Mouse (Mus musculus): Measurements from ENCODE around the gene Dock1. TPM values are rescaled to one million over a fixed set of nuclear protein-coding genes. Genes with fewer than 3 reads are reported as not detected.

The Dock1 gene
- polyA plus RNA-seq, 1 experiment = 1.2 TPM

DNA sequence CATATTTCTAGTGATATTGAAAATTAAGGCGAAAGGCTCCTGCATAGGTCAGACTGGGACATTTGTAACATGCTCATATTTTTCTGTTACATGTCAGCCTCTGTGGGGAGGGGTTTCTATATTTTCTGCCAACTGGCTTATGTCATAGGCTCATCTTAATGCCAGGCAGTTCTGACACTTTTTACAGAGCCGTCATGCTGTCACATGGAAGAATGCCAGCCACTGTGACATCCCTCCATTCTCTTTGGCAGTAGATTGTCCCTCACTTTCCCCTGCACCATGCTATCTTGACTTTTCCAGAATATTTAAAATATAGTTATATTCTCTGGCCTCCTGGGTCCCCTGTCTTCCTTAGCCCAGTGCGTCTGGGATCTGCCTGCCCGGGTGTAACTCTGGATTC is 172.3 kb downstream of the Dock1 start:
- Histone ChIP-seq H3K36me3 (replicated peaks; ENCODE audit: low read length) (no peaks in the 10 kb centered on the region), H3K4me3 (replicated peaks) (no peak overlapping the region), H3K4me1 (peaks cover 24% of the 10 kb centered on the region), H3K27me3 (replicated peaks) (no peaks in the 10 kb centered on the region), H3K9me3 (no peaks in the 10 kb centered on the region)
- TF ChIP-seq FLI1 (IDR thresholded peaks at IDR 0.05; ENCODE audit: low read length) (no peak), GATA1 (IDR thresholded peaks at IDR 0.05; ENCODE audit: borderline replicate concordance, low read length) (no peak)

DNA sequence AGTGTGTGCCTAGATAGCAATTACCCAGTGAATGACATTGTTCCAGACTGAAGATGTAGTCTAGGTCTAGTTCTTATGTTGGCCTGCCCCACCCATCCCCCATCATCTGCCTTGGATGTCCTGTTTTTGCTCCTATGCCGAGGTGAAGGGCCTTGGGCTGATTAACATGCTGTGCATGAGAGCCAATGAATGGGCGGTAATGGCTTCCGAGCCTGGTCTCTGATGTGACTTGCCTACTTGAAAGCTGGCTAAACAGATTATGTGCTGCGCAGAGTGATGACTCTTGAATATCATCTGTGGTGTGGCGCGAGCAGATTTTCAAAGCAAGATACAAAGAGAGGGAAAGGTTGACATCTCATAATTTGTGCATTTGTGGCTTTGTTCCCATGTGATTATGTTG is 191.5 kb downstream of the Dock1 start:
- TF ChIP-seq GATA1 (IDR thresholded peaks at IDR 0.05; ENCODE audit: borderline replicate concordance, low read length) (no peak), FLI1 (IDR thresholded peaks at IDR 0.05; ENCODE audit: low read length) (no peak)
- H3K4me3 ChIP-seq (replicated peaks) = no peak overlapping the region
- H3K9me3 ChIP-seq = no peaks in the 10 kb centered on the region
- peaks cover 19% of the 10 kb centered on the region for H3K36me3 ChIP-seq (replicated peaks; ENCODE audit: low read length)
- H3K4me1 ChIP-seq = no peaks in the 10 kb centered on the region; the same call in 1 of the 2 replicates
- no peaks in the 10 kb centered on the region for H3K27me3 ChIP-seq (replicated peaks)

DNA sequence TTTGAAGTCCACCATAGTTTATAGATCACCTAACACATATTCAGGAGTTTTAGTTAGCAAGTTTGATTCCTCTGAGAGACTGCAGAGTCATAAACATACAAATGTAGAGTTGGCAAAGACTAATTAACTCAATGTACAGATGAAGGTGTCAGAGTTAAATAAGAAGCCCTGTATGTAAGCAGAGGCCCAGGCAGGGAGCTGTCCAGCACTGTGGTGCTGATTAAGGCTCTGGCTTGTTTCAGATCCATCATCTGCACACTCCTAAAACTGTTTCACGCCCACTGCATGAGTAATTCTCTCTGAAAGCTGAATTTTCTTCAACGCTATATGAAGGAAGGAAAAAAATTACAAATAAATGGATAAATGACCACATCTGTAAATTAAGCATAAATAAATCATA is 193.7 kb downstream of the Dock1 start:
- no peaks in the 10 kb centered on the region for H3K27me3 ChIP-seq (replicated peaks)
- no peaks in the 10 kb centered on the region for H3K9me3 ChIP-seq
- peaks cover 14% of the 10 kb centered on the region for H3K36me3 ChIP-seq (replicated peaks; ENCODE audit: low read length)
- H3K4me1 ChIP-seq = no peaks in the 10 kb centered on the region; the same call in 1 of the 2 replicates
- no peak overlapping the region for H3K4me3 ChIP-seq (replicated peaks)
- TF ChIP-seq GATA1 (IDR thresholded peaks at IDR 0.05; ENCODE audit: borderline replicate concordance, low read length) (no peak), FLI1 (IDR thresholded peaks at IDR 0.05; ENCODE audit: low read length) (no peak)

DNA sequence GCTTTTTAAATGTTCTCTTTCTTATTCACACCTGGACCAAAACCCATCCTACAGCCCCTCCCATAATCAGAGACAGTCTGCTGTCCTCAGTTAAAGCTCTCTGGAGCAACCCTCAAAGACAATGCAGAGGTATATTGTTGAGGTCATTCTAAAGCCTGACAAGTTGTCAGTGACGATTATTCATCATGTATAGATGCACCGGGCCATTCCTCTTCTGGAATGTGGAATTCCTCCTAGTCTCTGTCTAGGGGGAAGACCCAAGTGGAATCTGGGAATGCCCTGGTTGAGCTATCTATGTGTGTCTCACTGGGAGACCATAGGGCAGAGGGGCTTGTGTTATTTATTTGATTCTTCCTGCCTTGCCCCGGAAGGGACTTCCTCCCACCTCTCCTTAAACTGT is 202.1 kb downstream of the Dock1 start:
- no peak overlapping the region for H3K4me3 ChIP-seq (replicated peaks)
- TF ChIP-seq GATA1 (IDR thresholded peaks at IDR 0.05; ENCODE audit: borderline replicate concordance, low read length) (no peak), FLI1 (IDR thresholded peaks at IDR 0.05; ENCODE audit: low read length) (no peak)
- 0 out of 2 replicates have a peak, but pooled peaks cover 3% of the 10 kb centered on the region for H3K9me3 ChIP-seq
- H3K27me3 ChIP-seq (replicated peaks) = no peaks in the 10 kb centered on the region
- no peaks in the 10 kb centered on the region for H3K4me1 ChIP-seq
- peaks cover 33% of the 10 kb centered on the region for H3K36me3 ChIP-seq (replicated peaks; ENCODE audit: low read length)

DNA sequence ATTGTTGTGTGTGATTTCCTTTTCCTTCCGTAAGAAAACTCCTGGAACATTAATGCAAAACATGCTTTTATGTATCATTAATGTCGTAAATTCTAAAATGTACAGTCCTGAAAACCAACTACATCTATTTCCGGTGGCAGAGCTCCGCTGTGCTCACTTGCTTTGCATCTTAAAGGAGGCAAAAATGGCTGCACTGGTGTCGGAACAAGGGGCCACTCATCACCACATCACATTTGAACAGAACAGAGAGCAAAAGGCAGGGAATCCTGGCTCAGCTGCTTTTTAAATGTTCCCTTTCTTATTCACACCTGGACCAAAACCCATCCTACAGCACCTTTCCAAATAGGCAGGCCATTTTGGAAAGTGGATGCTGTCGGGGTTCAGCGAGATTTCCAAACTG is 202.5 kb downstream of the Dock1 start:
- Histone ChIP-seq H3K36me3 (replicated peaks; ENCODE audit: low read length) (peaks cover 36% of the 10 kb centered on the region), H3K27me3 (replicated peaks) (no peaks in the 10 kb centered on the region), H3K4me1 (no peaks in the 10 kb centered on the region), H3K9me3 (0 out of 2 replicates have a peak, but pooled peaks cover 3% of the 10 kb centered on the region), H3K4me3 (replicated peaks) (no peak overlapping the region)
- TF ChIP-seq GATA1 (IDR thresholded peaks at IDR 0.05; ENCODE audit: borderline replicate concordance, low read length) (no peak), FLI1 (IDR thresholded peaks at IDR 0.05; ENCODE audit: low read length) (no peak)

DNA sequence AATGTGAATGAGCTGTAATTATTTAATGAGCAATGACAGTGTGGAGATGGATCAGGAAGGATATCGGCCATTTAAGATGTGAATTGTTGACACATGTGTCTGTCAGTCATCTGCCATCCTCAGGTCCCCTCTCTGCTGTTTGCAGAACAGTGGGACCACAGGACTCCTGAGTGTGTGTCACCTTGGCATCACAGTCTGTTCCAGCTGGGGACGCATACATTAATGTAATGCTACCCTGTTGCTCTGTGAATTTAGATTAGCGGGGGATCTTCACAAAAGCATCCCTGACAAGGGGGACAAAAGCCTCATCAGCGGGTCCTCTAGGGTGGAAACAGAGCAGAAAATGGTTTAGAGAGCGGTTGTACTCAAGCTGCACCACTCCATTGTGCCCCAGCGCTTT is 208.5 kb downstream of the Dock1 start:
- peaks cover 48% of the 10 kb centered on the region for H3K36me3 ChIP-seq (replicated peaks; ENCODE audit: low read length)
- TF ChIP-seq GATA1 (IDR thresholded peaks at IDR 0.05; ENCODE audit: borderline replicate concordance, low read length) (no peak), FLI1 (IDR thresholded peaks at IDR 0.05; ENCODE audit: low read length) (no peak)
- no peaks in the 10 kb centered on the region for H3K9me3 ChIP-seq
- H3K4me1 ChIP-seq = no peaks in the 10 kb centered on the region
- H3K4me3 ChIP-seq (replicated peaks) = no peak overlapping the region
- no peaks in the 10 kb centered on the region for H3K27me3 ChIP-seq (replicated peaks)

DNA sequence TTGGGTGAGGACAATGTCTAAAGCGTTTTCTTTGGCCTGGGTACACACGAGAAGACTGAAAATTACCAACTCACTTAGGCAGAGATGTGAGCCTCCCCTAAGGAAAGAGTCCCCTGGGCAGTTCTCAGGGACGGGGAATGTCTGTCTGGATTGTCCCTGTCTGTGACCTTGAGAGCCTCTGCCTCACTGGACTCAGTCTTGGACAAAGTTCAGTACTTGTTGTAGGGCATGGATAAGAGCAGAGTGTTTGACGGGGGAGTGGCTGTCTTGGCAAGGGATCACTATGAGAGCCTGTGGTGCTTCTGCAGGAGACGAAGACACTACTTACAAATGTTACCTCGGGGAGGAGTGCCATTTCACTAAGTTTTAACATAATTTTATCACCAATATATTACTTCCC is 210.0 kb downstream of the Dock1 start:
- Histone ChIP-seq H3K36me3 (replicated peaks; ENCODE audit: low read length) (peaks cover 36% of the 10 kb centered on the region), H3K27me3 (replicated peaks) (no peaks in the 10 kb centered on the region), H3K9me3 (no peaks in the 10 kb centered on the region), H3K4me3 (replicated peaks) (no peak overlapping the region), H3K4me1 (no peaks in the 10 kb centered on the region)
- TF ChIP-seq GATA1 (IDR thresholded peaks at IDR 0.05; ENCODE audit: borderline replicate concordance, low read length) (no peak), FLI1 (IDR thresholded peaks at IDR 0.05; ENCODE audit: low read length) (no peak)

DNA sequence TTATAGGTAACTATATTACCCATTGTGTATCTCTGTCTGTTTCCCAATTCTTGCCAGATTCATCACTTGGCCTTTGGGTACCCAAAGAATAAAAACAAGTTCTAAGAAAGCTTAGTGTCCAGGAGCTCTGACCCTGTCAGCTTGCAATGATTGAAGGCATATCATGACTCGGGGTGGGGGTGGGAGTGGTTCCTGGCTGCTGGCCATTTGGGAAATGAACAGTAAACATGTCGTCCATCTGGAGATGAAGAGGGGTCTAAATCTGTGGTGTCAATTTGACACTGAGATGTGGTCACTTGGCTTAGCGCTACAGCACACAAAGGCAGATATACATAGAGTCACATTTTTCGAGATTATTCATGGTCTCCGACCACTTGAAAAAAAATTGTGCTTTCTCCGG is 213.1 kb downstream of the Dock1 start:
- H3K4me3 ChIP-seq (replicated peaks) = no peak overlapping the region
- H3K9me3 ChIP-seq = no peaks in the 10 kb centered on the region
- H3K36me3 ChIP-seq (replicated peaks; ENCODE audit: low read length) = peaks cover 8% of the 10 kb centered on the region
- TF ChIP-seq FLI1 (IDR thresholded peaks at IDR 0.05; ENCODE audit: low read length) (no peak), GATA1 (IDR thresholded peaks at IDR 0.05; ENCODE audit: borderline replicate concordance, low read length) (no peak)
- no peaks in the 10 kb centered on the region for H3K4me1 ChIP-seq
- H3K27me3 ChIP-seq (replicated peaks) = no peaks in the 10 kb centered on the region

DNA sequence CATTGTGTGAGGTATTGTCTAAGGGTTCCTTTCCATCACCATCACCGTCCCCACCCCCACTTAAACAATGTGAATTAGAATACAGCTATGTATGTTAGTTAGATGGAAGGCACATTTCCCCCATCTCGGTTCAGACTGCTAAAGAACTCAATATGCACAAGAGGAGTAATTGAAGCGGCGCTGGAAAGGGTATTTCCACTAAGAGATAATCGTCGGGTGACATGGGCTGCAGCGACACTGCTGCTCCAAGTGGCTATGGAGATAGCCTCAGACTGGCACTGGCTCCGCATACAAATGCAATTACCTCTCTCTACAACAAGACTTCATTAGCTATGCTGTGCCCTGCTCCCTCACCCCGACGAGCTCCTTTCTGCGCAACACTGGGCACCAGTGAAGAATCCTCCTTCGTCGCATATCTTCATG is 222.0 kb downstream of the Dock1 start:
- peaks cover 10% of the 10 kb centered on the region for H3K36me3 ChIP-seq (replicated peaks; ENCODE audit: low read length)
- TF ChIP-seq GATA1 (IDR thresholded peaks at IDR 0.05; ENCODE audit: borderline replicate concordance, low read length) (no peak), FLI1 (IDR thresholded peaks at IDR 0.05; ENCODE audit: low read length) (no peak)
- no peaks in the 10 kb centered on the region for H3K27me3 ChIP-seq (replicated peaks)
- H3K4me3 ChIP-seq (replicated peaks) = no peak overlapping the region
- no peaks in the 10 kb centered on the region for H3K9me3 ChIP-seq
- no peaks in the 10 kb centered on the region; the same call in 1 of the 2 replicates for H3K4me1 ChIP-seq

DNA sequence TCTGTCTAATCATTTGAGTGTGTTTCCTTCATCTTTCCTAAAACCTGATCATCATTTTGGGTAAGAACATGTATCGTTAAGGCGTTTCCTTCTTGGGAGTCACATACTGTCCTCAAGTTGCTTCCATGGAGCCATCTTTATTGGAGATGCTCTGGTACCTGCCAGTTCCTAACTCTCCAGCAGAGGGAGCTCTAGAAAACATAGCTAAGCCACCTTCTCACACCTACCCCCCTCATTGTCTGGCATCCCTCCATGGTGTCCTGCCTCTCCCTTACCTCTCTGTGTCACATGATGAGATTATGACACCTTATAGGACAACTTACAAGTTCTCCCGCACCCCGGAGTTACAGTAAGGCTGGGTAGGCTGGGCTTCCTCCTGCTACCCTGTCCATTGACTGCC is 222.5 kb downstream of the Dock1 start:
- no peaks in the 10 kb centered on the region; the same call in 1 of the 2 replicates for H3K4me1 ChIP-seq
- TF ChIP-seq FLI1 (IDR thresholded peaks at IDR 0.05; ENCODE audit: low read length) (no peak), GATA1 (IDR thresholded peaks at IDR 0.05; ENCODE audit: borderline replicate concordance, low read length) (no peak)
- H3K36me3 ChIP-seq (replicated peaks; ENCODE audit: low read length) = peaks cover 10% of the 10 kb centered on the region
- H3K27me3 ChIP-seq (replicated peaks) = no peaks in the 10 kb centered on the region
- no peak overlapping the region for H3K4me3 ChIP-seq (replicated peaks)
- no peaks in the 10 kb centered on the region for H3K9me3 ChIP-seq

DNA sequence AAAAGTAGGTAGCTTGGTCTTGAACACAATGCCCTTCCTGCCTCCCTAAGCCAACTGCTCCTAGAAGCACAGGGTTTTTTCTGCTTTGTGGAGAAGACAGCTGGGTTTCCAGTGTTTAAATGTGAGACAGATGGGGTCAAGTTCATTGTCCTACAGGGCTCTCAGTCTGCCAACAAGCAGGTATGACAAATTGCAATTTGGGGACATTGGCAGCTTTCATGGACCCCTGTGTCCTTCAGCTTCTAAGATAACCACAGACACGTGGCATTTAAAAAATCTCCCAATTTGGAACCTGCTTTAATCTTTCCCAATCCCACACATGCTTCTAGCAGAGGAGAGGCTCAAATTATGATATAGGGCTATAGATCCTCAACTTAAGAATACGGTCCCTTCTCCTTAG is 224.2 kb downstream of the Dock1 start:
- Histone ChIP-seq H3K36me3 (replicated peaks; ENCODE audit: low read length) (peaks cover 10% of the 10 kb centered on the region), H3K4me1 (no peaks in the 10 kb centered on the region; the same call in 1 of the 2 replicates), H3K4me3 (replicated peaks) (no peak overlapping the region), H3K9me3 (no peaks in the 10 kb centered on the region), H3K27me3 (replicated peaks) (no peaks in the 10 kb centered on the region)
- TF ChIP-seq GATA1 (IDR thresholded peaks at IDR 0.05; ENCODE audit: borderline replicate concordance, low read length) (no peak), FLI1 (IDR thresholded peaks at IDR 0.05; ENCODE audit: low read length) (no peak)
